Mouse (Mus musculus) liver, embryonic 13.5 days (tissue): Measurements from ENCODE around the gene Lgals8. TPM values are rescaled to one million over a fixed set of nuclear protein-coding genes. Genes with fewer than 3 reads are reported as not detected.

Experiments used
- ATAC-seq: fragments of 200-750 bp; cut with Nextera tagmentation; 2 replicates; pipeline ENCODE4 v1.8.0; 2017; ENCODE audit warnings: low read depth, mild to moderate bottlenecking, moderate number of reproducible peaks, moderate library complexity
- DNase-seq: peaks from one replicate; pipeline ENCODE4 v3.0.0; 2022
- H3K27ac ChIP-seq: fragments of 300-500 bp; sonication (generic); 2 replicates; pipeline ENCODE4 v1.5.1; 2015; ENCODE audit warnings: moderate library complexity, mild to moderate bottlenecking, inconsistent platforms
- H3K27me3 ChIP-seq: fragments of 300-500 bp; sonication (generic); 2 replicates; pipeline ENCODE4 v1.6.1; 2015; ENCODE audit warnings: mild to moderate bottlenecking, inconsistent platforms
- H3K36me3 ChIP-seq: fragments of 300-500 bp; sonication (generic); 2 replicates; pipeline ENCODE4 v1.6.1; 2015; ENCODE audit warnings: mild to moderate bottlenecking, inconsistent platforms
- H3K4me1 ChIP-seq: fragments of 300-500 bp; sonication (generic); replicated peaks from 2 replicates; pipeline ENCODE4 v1.6.1; 2015; ENCODE audit warnings: inconsistent platforms
- H3K4me2 ChIP-seq: fragments of 300-500 bp; sonication (generic); 2 replicates; pipeline ENCODE4 v1.6.1; 2015; ENCODE audit warnings: inconsistent platforms, mild to moderate bottlenecking, moderate library complexity
- H3K4me3 ChIP-seq: fragments of 300-500 bp; sonication (generic); replicated peaks from 2 replicates; pipeline ENCODE4 v1.5.1; 2015; ENCODE audit warnings: mild to moderate bottlenecking, inconsistent platforms
- H3K9ac ChIP-seq: fragments of 300-500 bp; sonication (generic); 2 replicates; pipeline ENCODE4 v1.6.1; 2015; ENCODE audit warnings: mild to moderate bottlenecking, inconsistent platforms
- H3K9me3 ChIP-seq: fragments of 300-500 bp; sonication (generic); replicated peaks from 2 replicates; pipeline ENCODE4 v1.6.1; 2016; ENCODE audit warnings: inconsistent platforms
- WGBS: fragments of 180-500 bp; shearing (Covaris S2); methylation state at CpG from one replicate; pipeline ENCODE4 v1.1.7; 2015; ENCODE audit not compliant: insufficient replicate concordance; 5-methylcytosine and 5-hydroxymethylcytosine counted together
- polyA plus RNA-seq: library from polyadenylated mRNA; unstranded; fragments of >200 nt; fragmentation: Nextera tagmentation; extraction: Ambion mirVana; gene quantifications from 2 replicates; pipeline ENCODE4 v1.2.1, GENCODE M21; 2015

Gene Lgals8
- polyA plus RNA-seq, 1 experiment from 2014 or later: 14.6 TPM

- WGBS: under 1% methylated on average over 59 of the region's 59 CpGs
- Histone ChIP-seq H3K4me1 (peaks cover 32% of the 10 kb centered on the region), H3K9me3 (no peaks in the 10 kb centered on the region), H3K36me3 (peaks cover 10% of the 10 kb centered on the region; the same call in 1 of the 2 replicates), H3K27ac (peak overlapping the region; percentile 81), H3K9ac (peak overlapping the region; percentile 88), H3K27me3 (no peaks in the 10 kb centered on the region), H3K4me3 (peak overlapping the region; percentile 87), H3K4me2 (peak overlapping the region; percentile 84)
- ATAC-seq (peak; percentile 95), DNase-seq (peak; percentile 89)
These were observed 3.6 kb downstream of the Lgals8 start for GRCm38 (mm10) chr13:12460881-12461729.

- DNase-seq: peak; percentile 46
- H3K4me3 ChIP-seq: peak overlapping the region; percentile 87
- under 1% methylated on average over 8 of the region's 8 CpGs for WGBS
These were observed 4.3 kb downstream of the Lgals8 start for GRCm38 (mm10) chr13:12460443-12460842.

GRCm38 (mm10) chr13:12456711-12457110 is 8.0 kb downstream of the Lgals8 start:
- peaks cover 43% of the 10 kb centered on the region for H3K36me3 ChIP-seq

More at GRCm38 (mm10) chr13:12460443-12460842, 4.3 kb downstream of the Lgals8 start:
- peak overlapping the region; percentile 88 for H3K9ac ChIP-seq
- H3K27ac ChIP-seq: peak overlapping the region; percentile 81
- peaks cover 16% of the 10 kb centered on the region for H3K36me3 ChIP-seq
- H3K9me3 ChIP-seq: no peaks in the 10 kb centered on the region
- peak overlapping the region; percentile 84 for H3K4me2 ChIP-seq
- no peaks in the 10 kb centered on the region for H3K27me3 ChIP-seq
- peaks cover 32% of the 10 kb centered on the region for H3K4me1 ChIP-seq
- ATAC-seq: peak; percentile 15

DNA sequence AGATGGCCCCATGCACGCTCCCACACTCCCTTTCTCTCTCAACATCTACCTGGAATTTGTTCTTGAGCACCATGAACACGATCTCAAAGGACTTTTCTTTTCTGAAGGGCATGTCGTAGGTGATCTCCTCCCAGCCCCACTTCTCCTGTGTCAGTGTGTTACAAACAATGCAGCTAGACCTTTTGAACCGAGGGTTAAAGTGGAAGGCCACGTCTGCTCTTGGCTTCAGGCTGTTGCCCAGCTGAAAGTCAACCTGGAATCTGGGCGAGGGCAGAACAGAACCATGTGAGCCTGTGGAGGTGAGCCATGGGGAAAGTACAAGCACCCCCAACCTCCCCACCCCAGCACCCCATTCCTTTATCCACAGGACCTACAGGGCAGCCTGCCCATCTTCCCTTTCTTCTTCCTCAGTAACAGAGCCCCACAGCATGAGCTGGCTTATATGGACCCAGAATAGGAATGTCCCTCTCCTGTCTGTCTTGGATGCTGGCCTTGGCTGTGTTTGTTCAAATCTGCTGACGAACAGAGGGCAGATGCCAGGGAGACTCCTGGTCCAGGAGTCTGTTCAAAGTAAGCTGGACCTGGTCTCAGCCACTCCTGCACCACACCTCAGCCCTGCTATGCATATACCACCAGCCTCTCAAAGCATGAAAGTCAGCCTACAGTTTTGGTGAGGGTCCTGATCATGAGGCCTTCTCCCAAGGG is 9.9 kb downstream of the Lgals8 start:
- Histone ChIP-seq H3K27ac (no peak overlapping the region), H3K4me2 (no peak overlapping the region), H3K9me3 (no peaks in the 10 kb centered on the region), H3K4me3 (no peak overlapping the region), H3K9ac (no peak overlapping the region), H3K27me3 (no peaks in the 10 kb centered on the region), H3K4me1 (peaks cover 17% of the 10 kb centered on the region), H3K36me3 (peaks cover 51% of the 10 kb centered on the region)
- DNase-seq (no peak), ATAC-seq (no peak)
- WGBS: 72% methylated on average over 7 of the region's 7 CpGs

More at GRCm38 (mm10) chr13:12456711-12457110, 8.0 kb downstream of the Lgals8 start:
- no peak overlapping the region for H3K9ac ChIP-seq
- WGBS: 81% methylated on average over 7 of the region's 7 CpGs
- no peaks in the 10 kb centered on the region for H3K27me3 ChIP-seq
- H3K4me2 ChIP-seq: no peak overlapping the region
- H3K4me1 ChIP-seq: peaks cover 28% of the 10 kb centered on the region
- H3K4me3 ChIP-seq: no peak overlapping the region
- ATAC-seq (no peak), DNase-seq (no peak)
- no peak overlapping the region for H3K27ac ChIP-seq
- no peaks in the 10 kb centered on the region for H3K9me3 ChIP-seq

- Histone ChIP-seq H3K27ac (no peak overlapping the region), H3K9ac (no peak overlapping the region), H3K27me3 (no peaks in the 10 kb centered on the region), H3K36me3 (peaks cover 51% of the 10 kb centered on the region), H3K4me1 (peaks cover 12% of the 10 kb centered on the region), H3K9me3 (no peaks in the 10 kb centered on the region), H3K4me3 (no peak overlapping the region), H3K4me2 (no peak overlapping the region)
- DNase-seq: no peak
- WGBS: 83% methylated on average over 14 of the region's 14 CpGs
- ATAC-seq: no peak
These were observed 11.6 kb downstream of the Lgals8 start for GRCm38 (mm10) chr13:12453150-12453549.

DNA sequence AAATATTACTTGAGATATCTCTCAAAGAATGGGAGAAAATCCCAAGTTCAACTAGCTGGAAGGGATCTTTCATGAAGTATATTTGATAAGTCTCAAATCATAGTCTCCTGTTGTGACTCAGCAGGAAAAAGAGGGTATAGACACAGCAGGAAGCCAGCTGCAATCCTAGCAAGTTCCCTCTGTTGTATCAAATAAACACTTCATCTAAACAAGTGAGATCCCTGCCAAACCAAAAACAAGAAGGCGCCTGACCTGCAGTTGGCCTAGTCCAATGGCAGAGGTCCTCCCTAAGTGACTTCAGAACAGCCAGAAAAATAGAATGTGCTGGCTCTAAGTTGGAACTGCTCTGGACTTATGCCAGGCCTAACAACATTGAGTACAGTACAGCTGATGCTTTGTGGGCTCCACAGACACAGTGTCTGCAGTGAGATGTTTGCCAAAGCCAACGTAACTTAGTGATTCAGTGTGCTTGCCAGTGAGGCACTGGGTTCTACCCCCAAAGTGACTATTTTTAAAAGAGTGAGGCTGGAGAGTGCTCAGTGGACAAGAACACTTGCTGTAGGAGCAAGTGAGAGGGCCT is 22.6 kb downstream of the Lgals8 start:
- peaks cover 62% of the 10 kb centered on the region for H3K36me3 ChIP-seq
- WGBS: 71% methylated on average over 2 of the region's 2 CpGs

GRCm38 (mm10) chr13:12440813-12441212 is 23.9 kb downstream of the Lgals8 start:
- no peak overlapping the region for H3K9ac ChIP-seq
- 78% methylated on average over 6 of the region's 6 CpGs for WGBS

More for the DNA sequence above, 22.6 kb downstream of the Lgals8 start:
- Histone ChIP-seq H3K27me3 (no peaks in the 10 kb centered on the region), H3K9me3 (no peaks in the 10 kb centered on the region), H3K9ac (no peak overlapping the region), H3K27ac (no peak overlapping the region), H3K4me3 (no peak overlapping the region), H3K4me1 (no peaks in the 10 kb centered on the region), H3K4me2 (no peak overlapping the region)
- DNase-seq (no peak), ATAC-seq (no peak)

DNA sequence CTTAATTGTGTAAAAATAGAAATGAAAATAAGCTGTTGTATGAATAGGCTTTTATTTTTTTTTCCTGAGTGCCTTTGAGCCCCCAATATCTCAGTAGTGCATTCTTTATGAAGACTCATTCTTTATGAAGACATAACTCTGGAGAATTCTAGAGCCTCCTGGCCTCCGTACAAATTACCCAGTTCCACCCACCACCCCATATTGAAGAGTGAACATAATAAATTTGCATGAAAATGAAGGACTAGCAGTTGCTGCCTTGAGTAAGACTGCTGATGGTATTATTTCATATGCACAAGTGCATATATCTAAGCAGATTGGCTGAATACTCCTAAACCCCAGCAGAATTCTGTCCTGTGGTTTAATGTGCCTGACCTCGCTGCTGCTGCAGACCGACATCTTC is 25.2 kb downstream of the Lgals8 start:
- no peak overlapping the region for H3K9ac ChIP-seq
- ATAC-seq (no peak), DNase-seq (no peak)
- H3K9me3 ChIP-seq: no peaks in the 10 kb centered on the region
- no peaks in the 10 kb centered on the region for H3K4me1 ChIP-seq
- no peak overlapping the region for H3K4me3 ChIP-seq
- H3K27ac ChIP-seq: no peak overlapping the region
- peaks cover 72% of the 10 kb centered on the region for H3K36me3 ChIP-seq
- no peaks in the 10 kb centered on the region for H3K27me3 ChIP-seq
- 84% methylated on average over 3 of the region's 3 CpGs for WGBS
- H3K4me2 ChIP-seq: no peak overlapping the region

More at GRCm38 (mm10) chr13:12440813-12441212, 23.9 kb downstream of the Lgals8 start:
- Histone ChIP-seq H3K27ac (no peak overlapping the region), H3K27me3 (no peaks in the 10 kb centered on the region), H3K9me3 (no peaks in the 10 kb centered on the region), H3K4me1 (no peaks in the 10 kb centered on the region), H3K36me3 (peaks cover 60% of the 10 kb centered on the region), H3K4me2 (no peak overlapping the region), H3K4me3 (no peak overlapping the region)
- ATAC-seq (no peak), DNase-seq (no peak)

DNA sequence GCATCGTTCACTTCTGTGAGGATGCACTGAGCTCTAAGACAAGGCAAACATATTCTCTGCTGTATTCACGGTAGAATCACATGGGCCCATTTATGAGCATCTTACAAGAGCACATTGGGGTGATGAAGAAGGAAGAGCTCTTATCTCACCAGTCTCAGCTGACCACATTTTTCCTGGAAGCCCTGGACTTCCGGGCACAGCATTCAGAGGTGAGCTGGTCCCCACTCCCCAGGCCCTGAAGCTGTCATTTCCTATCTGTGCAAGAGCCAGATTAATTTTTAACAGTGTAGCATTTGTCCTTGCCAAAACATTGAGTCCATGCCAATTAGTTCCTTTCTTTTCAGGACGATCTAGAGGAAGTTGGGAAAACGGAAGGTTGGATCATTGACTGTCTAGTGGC is 30.9 kb downstream of the Lgals8 start:
- H3K9me3 ChIP-seq: no peaks in the 10 kb centered on the region
- no peaks in the 10 kb centered on the region for H3K27me3 ChIP-seq
- H3K36me3 ChIP-seq: peaks cover 92% of the 10 kb centered on the region
- no peak overlapping the region for H3K27ac ChIP-seq
- DNase-seq (no peak), ATAC-seq (no peak)
- no peaks in the 10 kb centered on the region for H3K4me1 ChIP-seq
- no peak overlapping the region for H3K9ac ChIP-seq
- 62% methylated on average over 5 of the region's 5 CpGs for WGBS
- H3K4me2 ChIP-seq: no peak overlapping the region
- no peak overlapping the region for H3K4me3 ChIP-seq

- Histone ChIP-seq H3K36me3 (peaks cover 94% of the 10 kb centered on the region), H3K4me3 (no peak overlapping the region), H3K4me1 (no peaks in the 10 kb centered on the region), H3K9ac (no peak overlapping the region), H3K27me3 (no peaks in the 10 kb centered on the region), H3K27ac (no peak overlapping the region), H3K9me3 (no peaks in the 10 kb centered on the region), H3K4me2 (no peak overlapping the region)
- 89% methylated on average over 13 of the region's 13 CpGs for WGBS
- DNase-seq (no peak), ATAC-seq (no peak)
These were observed 36.2 kb downstream of the Lgals8 start for GRCm38 (mm10) chr13:12428556-12428955.

DNA sequence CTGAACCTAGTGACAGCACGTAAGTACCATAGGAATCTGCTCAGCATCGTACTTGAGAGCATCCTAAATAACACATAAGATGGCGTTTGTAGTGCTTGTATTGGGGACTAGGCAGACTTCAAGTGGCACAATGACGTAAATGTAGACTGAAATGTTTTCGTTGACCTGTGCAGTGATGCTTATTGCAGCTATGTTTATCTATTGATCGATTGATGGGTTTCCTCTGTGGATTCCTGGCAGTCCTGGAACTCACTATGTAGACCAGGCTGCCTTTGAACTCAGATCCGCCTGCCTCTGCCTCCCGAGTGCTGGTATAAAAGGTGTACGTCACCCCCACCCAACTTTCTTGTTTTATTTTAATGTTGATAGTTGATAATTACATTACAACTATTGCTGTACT is 44.1 kb downstream of the Lgals8 start:
- DNase-seq (no peak), ATAC-seq (no peak)
- no peaks in the 10 kb centered on the region for H3K4me1 ChIP-seq
- no peak overlapping the region for H3K4me2 ChIP-seq
- no peak overlapping the region for H3K4me3 ChIP-seq
- no peak overlapping the region for H3K9ac ChIP-seq
- no peak overlapping the region for H3K27ac ChIP-seq
- no peaks in the 10 kb centered on the region for H3K9me3 ChIP-seq
- H3K27me3 ChIP-seq: no peaks in the 10 kb centered on the region
- H3K36me3 ChIP-seq: peaks cover 91% of the 10 kb centered on the region
- 82% methylated on average over 9 of the region's 9 CpGs for WGBS
